Mouse (Mus musculus) gastrocnemius, postnatal 10 days (tissue): Measurements from ENCODE around the gene Olfr61. TPM values are rescaled to one million over a fixed set of nuclear protein-coding genes. Genes with fewer than 3 reads are reported as not detected.
"Not testable (repeated sequence)": the region's sequence is repeated elsewhere in the genome, so short reads cannot be mapped to it uniquely, and the experiment has no call there.

ENCODE experiments used
- DNase-seq: peaks from one replicate; pipeline ENCODE4 v3.0.0; 2021; ENCODE audit warnings: mixed read lengths
- long read RNA-seq, 2 experiments: library from polyadenylated mRNA; stranded (forward); transcript quantifications; one replicate each; pipeline ENCODE4 v2.0.0; 2021
- total RNA-seq, 2 experiments: library from RNA; stranded (reverse); gene quantifications; 2 replicates each; pipeline ENCODE4 v1.2.3; 2021

Gene Olfr61
- total RNA-seq, result not detected
- long read RNA-seq, experiment 1, result 0 reads
- long read RNA-seq, experiment 2, result 0 reads

- not testable (repeated sequence) for DNase-seq
Observed at GRCm38 (mm10) chr7:140628670-140629069, at the start of gene Olfr61. Gene Olfr61, plus strand, starts transcription at chr7:140628970.

GRCm38 (mm10) chr7:140600969-140601368 is 27.8 kb upstream of the Olfr61 start, which contains the start of gene Olfr46:
Gene Olfr46, plus strand, starts transcription at chr7:140601269.
- DNase-seq, result not testable (repeated sequence)

- no peak for DNase-seq
Observed at GRCm38 (mm10) chr7:140630559-140630958, 1.8 kb downstream of the Olfr61 start.

- no peak for DNase-seq
Observed at GRCm38 (mm10) chr7:140646152-140646551, 17.4 kb downstream of the Olfr61 start, which contains the start of gene Olfr53. Gene Olfr53, plus strand, starts transcription at chr7:140646452.

GRCm38 (mm10) chr7:140659630-140660029 is 30.9 kb downstream of the Olfr61 start, which contains the start of gene Olfr539:
Gene Olfr539, plus strand, starts transcription at chr7:140659930.
- no peak for DNase-seq

GRCm38 (mm10) chr7:140670693-140671092 is 41.9 kb downstream of the Olfr61 start:
- not testable (repeated sequence) for DNase-seq

- DNase-seq, result no peak
Observed at GRCm38 (mm10) chr7:140675863-140676262, 47.1 kb downstream of the Olfr61 start.

- DNase-seq, result not testable (repeated sequence)
Observed at GRCm38 (mm10) chr7:140679591-140679990, 50.8 kb downstream of the Olfr61 start.

GRCm38 (mm10) chr7:140681651-140682050 is 52.9 kb downstream of the Olfr61 start, which contains the start of gene Olfr45:
Gene Olfr45, plus strand, starts transcription at chr7:140681951.
- DNase-seq, result no peak

Other genes with a start within 250 kb of the Olfr61 start
- not detected for gene Olfr531, start 226.1 kb upstream of the Olfr61 start, total RNA-seq
- not detected for gene Olfr532, start 207.3 kb upstream of the Olfr61 start, total RNA-seq
- not detected for gene Olfr533, start 165.6 kb upstream of the Olfr61 start, total RNA-seq
- not detected for gene Olfr535, start 144.8 kb upstream of the Olfr61 start, total RNA-seq
- gene Olfr536, start 121.6 kb upstream of the Olfr61 start, total RNA-seq, result not detected
- not detected for gene Olfr538, start 61.1 kb upstream of the Olfr61 start, total RNA-seq
- not detected for gene Olfr46, start 27.7 kb upstream of the Olfr61 start, total RNA-seq
- not detected for gene Olfr53, start 17.5 kb downstream of the Olfr61 start, total RNA-seq
- gene Olfr539, start 31.0 kb downstream of the Olfr61 start, total RNA-seq, result not detected
- gene Olfr45, start 53.0 kb downstream of the Olfr61 start, total RNA-seq, result not detected
- not detected for gene Olfr541, start 68.3 kb downstream of the Olfr61 start, total RNA-seq
- gene Cyp2e1, start 134.8 kb downstream of the Olfr61 start, total RNA-seq, result 1 to 10 TPM in 1 of 2 experiments, under 1 TPM in 1; 0.19 to 1.3 TPM
- gene Syce1, start 158.9 kb downstream of the Olfr61 start, total RNA-seq, result not detected
- under 1 TPM; 0.12 to 0.16 TPM for gene Zfp941, start 193.2 kb downstream of the Olfr61 start, total RNA-seq
- not detected for gene Urah, start 206.0 kb downstream of the Olfr61 start, total RNA-seq
- gene Scgb1c1, start 216.6 kb downstream of the Olfr61 start, total RNA-seq, result not detected
- not detected for gene Odf3, start 218.8 kb downstream of the Olfr61 start, total RNA-seq
- gene Gm45785, start 227.4 kb downstream of the Olfr61 start, total RNA-seq, result not detected
- 10 to 100 TPM; 19.4 to 27.7 TPM for gene Ric8a, start 228.0 kb downstream of the Olfr61 start, total RNA-seq
- 10 to 100 TPM; 12.3 to 13.6 TPM for gene Bet1l, start 228.6 kb downstream of the Olfr61 start, total RNA-seq